Mouse (Mus musculus) skeletal muscle tissue, postnatal 0 days (tissue): Measurements from ENCODE around the gene Fam209. TPM values are rescaled to one million over a fixed set of nuclear protein-coding genes. Genes with fewer than 3 reads are reported as not detected.

ENCODE experiments used
- polyA plus RNA-seq: library from polyadenylated mRNA; unstranded; fragments of >200 nt; fragmentation: Nextera tagmentation; extraction: Ambion mirVana; gene quantifications from 2 replicates; pipeline ENCODE4 v1.2.1, GENCODE M21; 2015

Fam209 gene
- polyA plus RNA-seq: 0.27 TPM in 1 of 2 replicates, not detected in the other

DNA sequence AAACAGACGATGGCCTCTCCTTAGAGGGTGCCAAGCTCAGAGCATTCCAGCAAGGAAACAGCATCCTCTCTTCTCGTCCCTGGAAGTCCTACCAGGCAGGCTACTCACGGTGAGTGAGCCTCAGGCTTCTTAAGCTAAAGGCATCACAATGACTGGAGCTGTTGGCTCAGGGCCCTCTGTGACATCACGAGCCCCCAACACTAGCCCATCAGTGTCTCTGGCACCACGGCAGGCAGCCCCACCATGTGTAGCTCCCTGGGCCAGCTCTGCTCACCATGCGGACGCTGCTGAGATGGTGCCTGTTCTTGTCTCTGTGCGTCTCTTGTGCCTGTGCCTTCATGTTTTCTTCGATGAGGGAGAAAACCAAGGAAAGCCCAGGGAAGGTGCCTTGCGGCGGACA is at the start of gene Fam209:
Fam209 (plus strand) TSS at position 203 of the 400 bp plus-strand sequence.

DNA sequence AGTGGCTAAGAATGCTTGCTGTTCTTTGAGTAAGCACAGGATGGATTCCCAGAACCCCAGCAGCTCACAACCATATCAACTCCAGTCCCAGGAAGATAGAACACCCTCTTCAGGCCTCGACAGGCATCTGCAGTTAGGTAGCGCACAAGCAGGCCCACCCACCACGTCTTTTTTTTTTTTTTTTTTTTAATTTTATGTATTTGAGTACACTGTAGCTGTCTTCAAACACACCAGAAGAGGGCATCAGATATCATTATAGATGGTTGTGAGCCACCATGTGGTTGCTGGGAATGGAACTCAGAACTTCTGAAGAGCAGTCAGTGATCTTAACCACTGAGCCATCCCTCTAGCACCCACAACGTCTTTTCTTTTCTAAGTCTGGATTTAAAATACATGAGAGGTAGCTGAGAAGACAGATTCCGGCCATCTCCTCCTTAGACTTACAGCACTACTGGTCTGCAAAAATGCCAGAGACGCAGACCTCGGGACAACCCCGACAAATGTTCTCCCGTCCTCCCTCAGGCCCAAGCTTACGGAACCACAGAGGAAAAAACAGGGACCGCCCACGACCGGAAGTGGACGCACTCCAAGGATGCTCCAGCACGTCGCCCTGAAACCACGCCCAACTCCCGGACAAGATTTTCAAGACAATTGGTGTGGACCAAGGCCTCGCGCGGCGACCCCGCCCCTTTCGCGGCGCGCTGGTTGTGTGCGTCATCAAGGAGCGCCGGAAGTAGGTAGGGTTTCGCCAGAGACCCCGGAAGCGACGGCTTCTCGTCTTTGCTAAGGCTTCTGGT is 32.3 kb upstream of the Fam209 start, which contains the start of gene Rtf2:
Rtf2 (plus strand) TSS at position 714 of the 797 bp plus-strand sequence.

DNA sequence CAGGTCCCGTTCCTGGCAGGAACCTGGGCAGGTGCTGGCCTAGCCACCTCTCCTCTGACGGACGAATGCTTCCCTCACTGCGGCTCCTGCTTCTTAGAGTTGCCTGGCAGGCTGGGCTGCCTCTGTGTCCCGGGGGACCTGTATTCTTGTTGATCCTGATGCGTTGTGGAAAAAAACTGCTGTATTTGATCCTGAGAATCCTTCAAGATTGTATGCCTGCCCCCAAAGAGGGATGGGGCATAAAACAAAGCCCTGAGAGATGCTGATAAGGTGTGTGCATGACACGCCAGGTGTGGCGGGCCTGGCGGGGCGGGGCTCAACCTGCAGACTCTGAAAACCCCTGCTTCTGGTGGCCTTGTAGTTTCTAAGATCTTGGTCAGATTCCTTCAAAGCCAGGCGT is 13.8 kb upstream of the Fam209 start, which contains the start of gene Gcnt7:
Gcnt7 (minus strand) TSS at position 101 of the 400 bp plus-strand sequence.

Other genes with a start within 250 kb of the Fam209 start
- not detected in 2 replicates for gene Mc3r, start 224.0 kb upstream of the Fam209 start, polyA plus RNA-seq
- gene Fam210b, start 127.0 kb upstream of the Fam209 start, polyA plus RNA-seq: 7.5 and 9.6 TPM in 2 replicates
- gene Aurka, start 102.0 kb upstream of the Fam209 start, polyA plus RNA-seq: 15.2 and 16.5 TPM in 2 replicates
- 22.3 and 24.0 TPM in 2 replicates for gene Cstf1, start 101.8 kb upstream of the Fam209 start, polyA plus RNA-seq
- gene Cass4, start 78.7 kb upstream of the Fam209 start, polyA plus RNA-seq: 0.35 and 0.54 TPM in 2 replicates
- 47.6 and 58.4 TPM in 2 replicates for gene Rtf2, start 32.0 kb upstream of the Fam209 start, polyA plus RNA-seq
- gene Gcnt7, start 13.9 kb upstream of the Fam209 start, polyA plus RNA-seq: 0.40 and 0.54 TPM in 2 replicates
- 0.79 TPM in 1 of 2 replicates, not detected in the other for gene Tfap2c, start 77.1 kb downstream of the Fam209 start, polyA plus RNA-seq